Mouse (Mus musculus) E14TG2a.4 (cell line): Measurements from ENCODE around the gene Lkaaear1.

Source experiments
- CTCF ChIP-seq: conservative IDR thresholded peaks from 2 replicates; pipeline ENCODE4 v1.5.1; 2014; ENCODE audit warnings: low read length
- NANOG ChIP-seq: IDR thresholded peaks from 2 replicates; pipeline ENCODE4 v1.6.1; 2014; ENCODE audit warnings: borderline replicate concordance, low read length, mixed read lengths
- POU5F1 ChIP-seq: IDR thresholded peaks from 2 replicates; pipeline ENCODE4 v1.6.1; 2014; ENCODE audit warnings: low read length, borderline replicate concordance

GRCm38 (mm10) chr2:181693339-181694280 is 4.6 kb downstream of the Lkaaear1 start, which contains the start of gene Rgs19:
- TF ChIP-seq CTCF = no peak
- no peak for TF ChIP-seq POU5F1
- TF ChIP-seq NANOG = no peak
